Mouse (Mus musculus): Measurements from ENCODE around the gene Gm11492. TPM values are rescaled to one million over a fixed set of nuclear protein-coding genes. Genes with fewer than 3 reads are reported as not detected.

Gene Gm11492
- total RNA-seq, 2 experiments from 2014 or later: not detected

DNA sequence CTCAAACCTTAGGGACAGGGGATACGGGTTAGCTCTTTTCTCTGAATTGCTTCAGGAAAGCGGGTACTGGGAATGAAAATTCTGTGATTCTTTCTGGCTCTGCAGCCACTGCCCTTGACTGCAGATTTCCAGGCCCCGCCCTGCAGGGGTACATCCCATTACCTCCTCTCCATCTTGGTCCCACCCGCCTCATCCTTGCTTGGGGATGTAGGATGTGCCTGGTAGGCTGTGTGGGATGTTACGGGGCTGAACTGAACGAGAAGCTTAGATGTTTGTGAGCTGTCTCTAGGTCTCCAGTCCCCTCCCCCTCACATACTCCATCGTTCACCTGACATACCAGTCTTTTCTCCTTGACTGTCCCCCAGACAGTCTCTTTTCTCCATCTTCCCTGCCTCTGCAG lies 29.5 kb downstream of the Gm11492 start:
- no peak for ATAC-seq (replicated peaks; ENCODE audit: low FRiP score, poor library complexity, severe bottlenecking)

GRCm38 (mm10) chr11:87596492-87596891 lies 30.0 kb downstream of the Gm11492 start:
- ATAC-seq (replicated peaks; ENCODE audit: low FRiP score, poor library complexity, severe bottlenecking): no peak

DNA sequence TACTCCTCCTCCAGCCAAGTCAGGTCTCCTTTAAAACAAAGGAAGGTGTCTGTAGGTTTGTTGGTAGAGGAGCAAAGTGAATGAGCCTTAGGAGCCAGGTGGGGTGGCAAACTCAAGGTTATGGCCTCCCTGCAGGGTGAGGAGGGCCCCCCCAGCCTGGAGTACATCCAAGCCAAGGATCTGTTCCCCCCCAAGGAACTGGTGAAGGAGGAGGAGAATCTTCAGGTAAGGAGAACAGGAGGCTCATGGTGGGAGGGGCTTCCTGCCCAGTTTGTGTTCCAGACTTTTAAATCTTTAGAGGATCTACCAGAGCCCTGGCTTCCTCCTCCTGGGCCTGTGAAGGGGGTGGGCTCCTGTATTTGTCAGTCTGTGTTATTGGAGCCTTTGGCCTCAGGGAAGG lies 30.6 kb downstream of the Gm11492 start:
- ATAC-seq (replicated peaks; ENCODE audit: low FRiP score, poor library complexity, severe bottlenecking): no peak

DNA sequence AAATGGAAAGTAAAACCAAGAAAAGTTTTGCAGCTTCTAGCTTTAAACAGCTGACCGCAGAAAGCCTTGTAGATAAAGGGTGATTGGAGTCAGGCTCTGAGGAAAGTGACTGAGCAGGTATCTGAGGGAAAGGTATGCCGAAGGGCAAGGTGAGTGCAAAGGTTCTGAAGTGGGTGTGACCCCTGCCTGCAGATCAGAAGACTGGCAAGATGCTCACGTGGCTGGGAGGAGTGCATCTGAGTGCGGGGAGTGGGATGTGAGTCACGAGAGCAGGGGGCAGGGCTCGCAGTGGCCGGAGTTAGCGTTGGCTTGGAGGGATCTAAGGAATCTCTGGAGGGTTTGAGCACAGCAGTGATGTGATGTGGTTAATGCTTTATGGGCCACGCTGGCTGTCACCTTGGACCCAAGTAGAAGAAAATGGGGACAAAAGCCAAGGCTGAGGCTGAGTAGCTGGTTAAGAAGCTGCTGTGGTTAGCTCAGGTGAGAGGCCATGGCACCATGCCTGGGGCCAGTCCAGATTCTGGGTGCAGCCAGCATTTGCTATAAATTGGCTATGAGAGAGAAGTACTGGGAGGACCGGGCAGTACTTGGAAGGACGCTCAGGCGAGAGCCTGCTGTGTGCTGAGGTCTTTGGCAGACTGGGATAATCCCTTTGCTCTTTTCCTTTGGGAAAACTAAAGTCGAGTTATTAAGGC lies 33.1 kb downstream of the Gm11492 start:
- no peak for ATAC-seq (replicated peaks; ENCODE audit: low FRiP score, poor library complexity, severe bottlenecking)

- no peak for ATAC-seq (replicated peaks; ENCODE audit: low FRiP score, poor library complexity, severe bottlenecking)
These were observed 33.9 kb downstream of the Gm11492 start for GRCm38 (mm10) chr11:87600322-87600853.

- no peak for ATAC-seq (replicated peaks; ENCODE audit: low FRiP score, poor library complexity, severe bottlenecking)
These were observed 35.8 kb downstream of the Gm11492 start for GRCm38 (mm10) chr11:87602234-87602633.

GRCm38 (mm10) chr11:87603571-87603970 lies 37.1 kb downstream of the Gm11492 start:
- ATAC-seq (replicated peaks; ENCODE audit: low FRiP score, poor library complexity, severe bottlenecking): no peak

DNA sequence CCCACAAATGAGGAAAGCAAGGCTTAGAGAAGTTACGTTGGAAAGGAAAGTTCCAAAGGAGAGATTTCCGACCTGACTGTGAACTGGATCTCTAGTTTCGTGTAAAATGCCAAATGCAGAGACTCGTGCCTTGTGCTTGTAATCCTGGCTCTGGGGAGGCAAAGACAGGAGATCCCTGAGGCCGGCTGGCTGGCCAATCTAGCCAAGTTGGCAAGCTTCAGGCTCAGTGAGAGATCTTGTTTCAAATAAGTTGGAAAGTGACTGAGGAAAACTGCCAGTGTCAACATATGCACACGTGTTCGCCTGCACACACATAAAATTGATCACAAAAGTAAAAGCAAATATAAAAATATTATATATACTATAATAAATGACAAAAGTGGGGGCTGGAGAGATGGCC lies 42.8 kb downstream of the Gm11492 start:
- ATAC-seq (replicated peaks; ENCODE audit: low FRiP score, poor library complexity, severe bottlenecking): no peak

- ATAC-seq (replicated peaks; ENCODE audit: low FRiP score, poor library complexity, severe bottlenecking): no peak
These were observed 45.1 kb downstream of the Gm11492 start for GRCm38 (mm10) chr11:87611547-87611946.

DNA sequence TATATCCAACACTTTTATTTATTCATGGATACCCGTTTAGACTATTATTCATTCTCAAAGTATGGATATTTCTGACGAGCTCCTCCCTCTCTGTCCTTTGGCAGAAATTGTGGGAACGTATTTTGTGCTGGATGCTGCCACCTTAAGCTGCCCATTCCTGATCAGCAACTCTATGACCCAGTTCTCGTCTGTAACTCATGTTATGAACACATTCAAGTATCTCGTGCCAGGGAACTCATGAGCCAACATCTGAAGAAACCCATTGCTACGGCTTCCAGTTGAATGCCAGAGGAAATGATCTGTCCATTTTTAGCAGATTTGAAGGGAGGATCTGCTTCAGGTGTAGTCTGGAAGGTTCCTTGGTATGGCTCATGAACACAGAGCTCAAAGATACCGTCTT lies 47.5 kb downstream of the Gm11492 start:
- ATAC-seq (replicated peaks; ENCODE audit: low FRiP score, poor library complexity, severe bottlenecking): no peak

DNA sequence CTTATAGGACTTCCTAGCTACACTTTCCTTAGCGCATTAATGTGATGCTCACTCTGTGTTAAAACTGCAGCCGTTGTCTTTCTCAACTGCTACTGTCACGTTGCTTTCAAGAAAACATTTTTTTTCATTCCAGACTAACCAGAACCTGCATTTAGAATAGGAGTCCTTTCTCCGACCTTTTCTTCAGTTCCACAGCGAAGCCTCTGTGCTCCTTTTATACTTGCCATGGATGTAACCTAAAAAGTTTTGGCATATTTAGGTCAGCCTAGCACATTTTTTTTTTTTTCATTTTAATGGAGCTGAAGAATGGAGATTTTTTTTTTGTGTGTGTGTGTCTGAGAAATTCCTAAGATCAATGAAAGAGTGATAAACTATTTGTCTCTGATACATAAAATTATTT lies 49.1 kb downstream of the Gm11492 start:
- no peak for ATAC-seq (replicated peaks; ENCODE audit: low FRiP score, poor library complexity, severe bottlenecking)

- ATAC-seq (replicated peaks; ENCODE audit: low FRiP score, poor library complexity, severe bottlenecking): no peak
These were observed 49.5 kb downstream of the Gm11492 start for GRCm38 (mm10) chr11:87615952-87616351.

DNA sequence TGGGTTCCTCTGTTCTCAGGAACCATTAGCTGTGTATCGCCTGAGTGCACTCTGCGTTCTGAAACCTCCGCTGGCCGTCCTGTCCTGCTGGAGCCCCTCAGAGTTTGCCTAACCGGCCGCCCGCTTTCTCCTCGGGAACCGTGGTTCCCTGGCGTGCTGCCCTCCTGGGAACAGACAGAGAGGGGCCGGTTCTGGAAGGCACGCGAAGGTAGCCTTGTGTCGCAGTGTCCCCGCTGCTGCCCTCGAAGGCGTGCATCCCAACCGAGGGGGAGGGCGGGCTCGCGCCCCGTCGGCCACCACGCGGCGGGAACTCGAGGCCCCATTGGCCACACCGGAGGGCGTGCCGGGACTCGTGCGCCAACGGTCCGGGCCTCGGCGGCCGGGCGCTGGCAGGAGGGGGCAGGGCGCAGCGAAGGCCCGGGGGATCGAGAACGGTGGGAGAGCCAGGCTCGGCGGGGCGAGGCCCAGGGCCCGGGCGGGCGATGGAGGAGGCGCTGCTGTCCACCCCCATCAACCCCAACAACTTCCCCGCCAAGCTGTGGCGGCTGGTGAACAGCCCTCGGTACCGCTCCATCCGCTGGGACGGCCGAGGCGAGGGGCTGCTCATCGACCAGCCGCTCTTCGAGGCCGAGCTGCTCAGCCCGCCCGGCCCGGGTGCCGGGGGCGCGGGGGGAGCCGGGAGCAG lies 50.5 kb downstream of the Gm11492 start, which contains the start of gene Hsf5:
Gene Hsf5, plus strand, starts transcription at position 375 of the 685 bp plus-strand sequence.
- ATAC-seq (replicated peaks; ENCODE audit: low FRiP score, poor library complexity, severe bottlenecking): no peak

- ATAC-seq (replicated peaks; ENCODE audit: low FRiP score, poor library complexity, severe bottlenecking): no peak
These were observed 51.2 kb downstream of the Gm11492 start for GRCm38 (mm10) chr11:87617606-87618005.

Other genes starting within 250 kb of the Gm11492 start
- gene Ppm1e, start 207.6 kb upstream of the Gm11492 start, total RNA-seq (2015; ENCODE audit: low replicate concordance): 2.5 and 3.4 TPM in 2 replicates
- gene Ppm1e, start 207.6 kb upstream of the Gm11492 start, total RNA-seq (2017; ENCODE audit: low replicate concordance): 1.4 and 2.8 TPM in 2 replicates
- 5.0 and 5.4 TPM in 2 replicates for gene Rad51c, start 161.7 kb upstream of the Gm11492 start, total RNA-seq (2015; ENCODE audit: low replicate concordance)
- 13.2 and 14.8 TPM in 2 replicates for gene Rad51c, start 161.7 kb upstream of the Gm11492 start, total RNA-seq (2017; ENCODE audit: low replicate concordance)
- gene Tex14, start 161.6 kb upstream of the Gm11492 start, total RNA-seq (2015; ENCODE audit: low replicate concordance): 8.8 TPM in 1 of 2 replicates, not detected in the other
- not detected in 2 replicates for gene Tex14, start 161.6 kb upstream of the Gm11492 start, total RNA-seq (2017; ENCODE audit: low replicate concordance)
- not detected in 2 replicates for gene Sept4, start 2.2 kb downstream of the Gm11492 start, total RNA-seq (2015; ENCODE audit: low replicate concordance)
- gene Sept4, start 2.2 kb downstream of the Gm11492 start, total RNA-seq (2017; ENCODE audit: low replicate concordance): 2.7 and 4.7 TPM in 2 replicates
- 5.4 and 15.1 TPM in 2 replicates for gene Mtmr4, start 25.5 kb downstream of the Gm11492 start, total RNA-seq (2015; ENCODE audit: low replicate concordance)
- gene Mtmr4, start 25.5 kb downstream of the Gm11492 start, total RNA-seq (2017; ENCODE audit: low replicate concordance): 13.1 and 15.1 TPM in 2 replicates
- not detected in 2 replicates for gene Hsf5, start 50.5 kb downstream of the Gm11492 start, total RNA-seq (2015; ENCODE audit: low replicate concordance)
- not detected in 2 replicates for gene Hsf5, start 50.5 kb downstream of the Gm11492 start, total RNA-seq (2017; ENCODE audit: low replicate concordance)
- 0.36 and 2.1 TPM in 2 replicates for gene Rnf43, start 96.1 kb downstream of the Gm11492 start, total RNA-seq (2015; ENCODE audit: low replicate concordance)
- gene Rnf43, start 96.1 kb downstream of the Gm11492 start, total RNA-seq (2017; ENCODE audit: low replicate concordance): 0.39 and 0.83 TPM in 2 replicates
- gene Supt4a, start 170.9 kb downstream of the Gm11492 start, total RNA-seq (2015; ENCODE audit: low replicate concordance): 101 and 170 TPM in 2 replicates
- 27.0 and 66.5 TPM in 2 replicates for gene Supt4a, start 170.9 kb downstream of the Gm11492 start, total RNA-seq (2017; ENCODE audit: low replicate concordance)
- 6.7 and 8.6 TPM in 2 replicates for gene Tspoap1, start 193.9 kb downstream of the Gm11492 start, total RNA-seq (2015; ENCODE audit: low replicate concordance)
- 9.2 and 21.3 TPM in 2 replicates for gene Tspoap1, start 193.9 kb downstream of the Gm11492 start, total RNA-seq (2017; ENCODE audit: low replicate concordance)
- 946 and 1,145 TPM in 2 replicates for gene Mpo, start 226.9 kb downstream of the Gm11492 start, total RNA-seq (2015; ENCODE audit: low replicate concordance)
- gene Mpo, start 226.9 kb downstream of the Gm11492 start, total RNA-seq (2017; ENCODE audit: low replicate concordance): 341 and 501 TPM in 2 replicates

All from erythroid progenitor cell, adult 5-6 weeks (primary cell).